Comparison of ENCODE assay signal across 8 mouse cellular contexts in genomic region chr5:115118961-115119570, GRCm38 (mm10). TPM values are rescaled to one million over a fixed set of nuclear protein-coding genes. Genes with fewer than 3 reads are reported as not detected.
DNase-seq lines count a peak whose midpoint lies in the region; ATAC-seq and TF ChIP-seq lines count a peak whose summit lies in the region.

Acads (minus strand) TSS chr5:115119346.

- H3K27ac ChIP-seq in gastrocnemius, adult 2 months = peak within 1 kb of the TSS; percentile 91
- H3K27ac ChIP-seq in hindbrain, embryonic 15.5 days (replicated peaks) = peak within 1 kb of the TSS; percentile 62; the same call in 1 of the 2 replicates

- intact Hi-C loops in gastrocnemius, adult 2 months (cut with DNase I) = no loop called here
- intact Hi-C loops in left cerebral cortex, postnatal 25 days (cut with DNase I) = no loop called here

- no peak for TF ChIP-seq CTCF in gastrocnemius, adult 2 months (IDR thresholded peaks at IDR 0.05)

- DNase-seq in ZHBTc4 (ENCODE audit: low read depth, low spot score) = peak; percentile 89
- DNase-seq in cerebellum, postnatal 36 days = peak; percentile 48 to 57
- peak; percentile 89 for DNase-seq in gastrocnemius, adult 2 months
- peak; percentile 43 to 59 for DNase-seq in left cerebral cortex, postnatal 25 days (ENCODE audit: low spot score in 2 of 2)
- peak; percentile 70 for DNase-seq in right cerebral cortex, postnatal 25 days
- DNase-seq in urinary bladder, postnatal 4 days (ENCODE audit: low spot score in 2 of 2) = peak; percentile 82 to 88

- peak within 1 kb of the TSS; percentile 77 for H3K9ac ChIP-seq in hindbrain, embryonic 15.5 days

- peak; percentile 75 for ATAC-seq in hindbrain, embryonic 15.5 days (ENCODE audit: low FRiP score, low read depth)
- ATAC-seq in megakaryocyte-erythroid progenitor cell, adult 5-6 weeks (replicated peaks; ENCODE audit: low FRiP score, low TSS enrichment, poor library complexity, severe bottlenecking) = peak; percentile 85

- H3K4me1 ChIP-seq in hindbrain, embryonic 15.5 days (replicated peaks) = peaks cover 13% of the 10 kb centered on the region

- no peaks in the 10 kb centered on the region for H3K9me3 ChIP-seq in hindbrain, embryonic 15.5 days

- peaks cover 7% of the 10 kb centered on the region; the same call in 1 of the 2 replicates for H3K36me3 ChIP-seq in hindbrain, embryonic 15.5 days

- H3K4me3 ChIP-seq in gastrocnemius, adult 2 months = peak within 1 kb of the TSS; percentile 79
- H3K4me3 ChIP-seq in hindbrain, embryonic 15.5 days = peak within 1 kb of the TSS; percentile 63

- WGBS in hindbrain, embryonic 15.5 days = 2% methylated on average over 38 of the region's 39 CpGs

- no peaks in the 10 kb centered on the region for H3K27me3 ChIP-seq in hindbrain, embryonic 15.5 days

- peak within 1 kb of the TSS; percentile 88 for H3K4me2 ChIP-seq in hindbrain, embryonic 15.5 days

RNA-seq across cellular contexts. Expression of gene Acads, which starts in this region (rescaled TPM):
- total RNA-seq in gastrocnemius, adult 2 months (2021) = 10 to 100 TPM; 49.9 to 81.7 TPM
- 21.6 and 23.1 TPM in 2 replicates for polyA plus RNA-seq in hindbrain, embryonic 15.5 days (2015; fragmentation: Nextera tagmentation; extraction: Ambion mirVana)
- total RNA-seq in left cerebral cortex, postnatal 25 days (2021) = 1 to 10 TPM; 6.8 TPM
- 39.6 and 50.3 TPM in 2 replicates for total RNA-seq in megakaryocyte-erythroid progenitor cell, adult 5-6 weeks (2014; fragmentation: Nextera tagmentation)
- total RNA-seq in megakaryocyte-erythroid progenitor cell, adult 5-6 weeks (2017) = 19.2 and 24.8 TPM in 2 replicates

Comparison
In these comparisons a context has a peak if more than half of its experiments do, and no peak if none do; other contexts are left out.
1. Peak in every context shown above with its lines: DNase-seq, ATAC-seq, H3K4me3 ChIP-seq and H3K27ac ChIP-seq.